Mouse (Mus musculus) adipose tissue, adult 10 weeks (tissue): ENCODE results near the gene Spata20. TPM values are rescaled to one million over a fixed set of nuclear protein-coding genes. Genes with fewer than 3 reads are reported as not detected.

Experiments
- polyA plus RNA-seq: library from polyadenylated mRNA; stranded (reverse); fragments of 350-450 nt; fragmentation: Illumina TruSeq; extraction: RNeasy Lipid Tissue Mini Kit (QIAGEN cat#74804); gene quantifications from one replicate; pipeline ENCODE4 v1.2.3, GENCODE M21; 2014; ENCODE audit warnings: low read depth, low replicate concordance

Spata20 gene
- polyA plus RNA-seq: 15.4 TPM

GRCm38 (mm10) chr11:94486001-94486400 lies at the start of gene Spata20:
Gene Spata20 (minus strand): TSS chr11:94486179.

GRCm38 (mm10) chr11:94521219-94521843 lies 35.4 kb upstream of the Spata20 start, which contains the start of gene Mycbpap:
Gene Mycbpap (minus strand): TSS chr11:94521742.

GRCm38 (mm10) chr11:94499661-94500152 lies 13.7 kb upstream of the Spata20 start, which contains the start of gene Epn3:
Gene Epn3 (minus strand): TSS chr11:94499974.

GRCm38 (mm10) chr11:94473707-94474543 lies 12.1 kb downstream of the Spata20 start, which contains the start of gene Cacna1g:
Gene Cacna1g (minus strand): TSS chr11:94474198.

Other genes with a start within 250 kb of the Spata20 start
- gene Wfikkn2, start 240.2 kb downstream of the Spata20 start, polyA plus RNA-seq: 2.1 TPM
- not detected for gene Gm21885, start 204.3 kb downstream of the Spata20 start, polyA plus RNA-seq
- 97.6 TPM for gene Luc7l3, start 164.2 kb downstream of the Spata20 start, polyA plus RNA-seq
- 89.1 TPM for gene Ankrd40, start 158.2 kb downstream of the Spata20 start, polyA plus RNA-seq
- gene Abcc3, start 93.2 kb downstream of the Spata20 start, polyA plus RNA-seq: 37.7 TPM
- 8.6 TPM for gene Cacna1g, start 12.0 kb downstream of the Spata20 start, polyA plus RNA-seq
- gene Epn3, start 13.8 kb upstream of the Spata20 start, polyA plus RNA-seq: 10.1 TPM
- 16.1 TPM for gene Mycbpap, start 35.6 kb upstream of the Spata20 start, polyA plus RNA-seq
- gene Rsad1, start 63.1 kb upstream of the Spata20 start, polyA plus RNA-seq: 5.9 TPM
- 3.5 TPM for gene Chad, start 78.9 kb upstream of the Spata20 start, polyA plus RNA-seq
- gene Acsf2, start 115.7 kb upstream of the Spata20 start, polyA plus RNA-seq: 17.7 TPM
- gene Lrrc59, start 143.6 kb upstream of the Spata20 start, polyA plus RNA-seq: 90.2 TPM
- 85.4 TPM for gene Mrpl27, start 167.6 kb upstream of the Spata20 start, polyA plus RNA-seq
- gene Eme1, start 167.8 kb upstream of the Spata20 start, polyA plus RNA-seq: 0.24 TPM
- 18.0 TPM for gene Xylt2, start 191.3 kb upstream of the Spata20 start, polyA plus RNA-seq
- gene Gm11541, start 218.3 kb upstream of the Spata20 start, polyA plus RNA-seq: not detected